Mouse (Mus musculus) fat pad, adult 2 months (tissue): Measurements from ENCODE around the gene Best3.

Experiments
- DNase-seq: peaks from one replicate; pipeline ENCODE4 v3.0.0-alpha.2; 2011; ENCODE audit warnings: low read depth, low spot score; ENCODE audit errors: extremely low read depth

The Best3 gene

GRCm38 (mm10) chr10:116986264-116987082, at the start of gene Best3:
TSS of gene Best3 (plus strand) at chr10:116986314.
- no peak for DNase-seq

- no peak for DNase-seq
Measured at GRCm38 (mm10) chr10:116943025-116943424, 43.1 kb upstream of the Best3 start.

- DNase-seq: no peak
Measured at GRCm38 (mm10) chr10:116944144-116944543, 42.0 kb upstream of the Best3 start.

GRCm38 (mm10) chr10:116944940-116945339, 41.2 kb upstream of the Best3 start:
- no peak for DNase-seq

GRCm38 (mm10) chr10:116948414-116948813, 37.7 kb upstream of the Best3 start:
- no peak for DNase-seq

- no peak for DNase-seq
Measured at GRCm38 (mm10) chr10:116949111-116950008, 36.8 kb upstream of the Best3 start.

- DNase-seq: no peak
Measured at GRCm38 (mm10) chr10:116950009-116950769, 35.9 kb upstream of the Best3 start, which contains the start of gene Rab3ip. TSS of gene Rab3ip (minus strand) at chr10:116950769.

- DNase-seq: no peak
Measured at GRCm38 (mm10) chr10:116950886-116951285, 35.2 kb upstream of the Best3 start.

GRCm38 (mm10) chr10:116955191-116955590, 30.9 kb upstream of the Best3 start:
- no peak for DNase-seq

- DNase-seq: no peak
Measured at GRCm38 (mm10) chr10:116956483-116957158, 29.5 kb upstream of the Best3 start.

GRCm38 (mm10) chr10:116957867-116958551, 28.1 kb upstream of the Best3 start:
- peak; percentile 13 for DNase-seq

GRCm38 (mm10) chr10:116962152-116962551, 24.0 kb upstream of the Best3 start:
- DNase-seq: no peak

GRCm38 (mm10) chr10:116962803-116963202, 23.3 kb upstream of the Best3 start:
- DNase-seq: no peak

- no peak for DNase-seq
Measured at GRCm38 (mm10) chr10:116964084-116964483, 22.0 kb upstream of the Best3 start.

- DNase-seq: no peak
Measured at GRCm38 (mm10) chr10:116964571-116964970, 21.5 kb upstream of the Best3 start.

GRCm38 (mm10) chr10:116965297-116965696, 20.8 kb upstream of the Best3 start:
- no peak for DNase-seq

GRCm38 (mm10) chr10:116966065-116966464, 20.0 kb upstream of the Best3 start:
- no peak for DNase-seq

- no peak for DNase-seq
Measured at GRCm38 (mm10) chr10:116968741-116969140, 17.4 kb upstream of the Best3 start.

- no peak for DNase-seq
Measured at GRCm38 (mm10) chr10:116972509-116972908, 13.6 kb upstream of the Best3 start, which contains the start of gene Gm10271. TSS of gene Gm10271 (minus strand) at chr10:116972609.

- no peak for DNase-seq
Measured at GRCm38 (mm10) chr10:116977455-116977854, 8.7 kb upstream of the Best3 start.
